Mouse (Mus musculus): ENCODE measurements around the gene Cpeb1.

The Cpeb1 gene

DNA sequence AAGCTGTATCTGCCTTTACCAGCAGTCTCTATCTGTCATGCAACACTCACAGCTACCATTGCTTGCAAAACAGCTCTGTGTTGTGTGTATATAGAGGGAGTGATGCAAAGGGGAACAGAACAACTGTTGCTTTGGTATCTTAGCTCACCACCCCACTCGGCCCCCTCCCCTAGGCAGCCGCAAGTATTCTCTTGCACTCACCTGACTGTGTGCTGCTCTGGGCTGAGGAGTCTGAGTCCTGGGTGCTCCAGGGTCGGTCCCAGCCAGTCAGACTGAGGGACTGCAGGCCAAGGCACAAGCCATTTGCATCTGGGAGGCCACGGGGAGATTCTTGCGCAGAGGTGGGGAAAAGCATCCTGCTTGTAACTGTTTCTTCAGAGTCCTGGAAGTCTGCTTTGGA lies 83.5 kb downstream of the Cpeb1 start:
- no peak for DNase-seq (ENCODE audit: low spot score)

DNA sequence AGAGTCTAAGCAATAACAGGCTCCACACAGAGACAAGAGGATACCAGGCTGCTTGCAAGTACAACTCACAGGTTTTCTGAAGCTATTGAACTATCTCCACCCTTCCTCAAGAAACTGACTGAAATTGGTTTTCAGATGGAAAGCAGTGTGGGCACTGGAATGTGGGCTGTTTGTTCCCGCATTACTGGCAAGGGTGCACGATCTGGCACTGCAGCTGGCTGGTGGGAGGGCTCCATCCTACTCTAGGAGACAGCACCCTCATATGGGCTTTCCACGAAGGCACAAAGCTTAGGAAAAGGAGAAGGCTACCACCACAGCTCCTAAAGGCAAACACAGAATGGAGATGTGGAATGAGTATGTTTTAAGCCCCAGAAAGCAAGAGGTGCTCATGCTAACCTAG lies 85.5 kb downstream of the Cpeb1 start:
- DNase-seq (ENCODE audit: low spot score): no peak

GRCm38 (mm10) chr7:81367946-81368345 lies 87.3 kb downstream of the Cpeb1 start:
- no peak for DNase-seq (ENCODE audit: low spot score)

DNA sequence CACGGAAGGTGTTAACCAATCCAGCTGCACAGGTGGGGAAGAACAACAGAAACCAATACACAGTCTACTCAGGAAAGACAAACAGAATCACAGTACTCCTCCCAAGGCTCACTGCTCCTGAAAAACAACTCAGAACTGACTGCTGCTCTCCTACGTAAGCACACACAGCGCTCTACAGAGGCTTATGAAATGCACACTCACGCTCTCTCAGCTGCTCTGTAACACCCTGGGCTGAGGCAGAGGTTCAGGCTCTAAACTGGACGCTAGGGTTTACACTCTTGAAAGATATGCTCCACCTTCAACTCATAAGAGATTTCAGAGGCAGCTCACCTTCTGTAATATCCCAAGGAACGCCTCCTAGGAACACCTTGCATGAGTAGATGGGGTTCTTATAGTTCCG lies 98.3 kb downstream of the Cpeb1 start:
- no peak for DNase-seq (ENCODE audit: low spot score)

GRCm38 (mm10) chr7:81356360-81356759 lies 98.9 kb downstream of the Cpeb1 start:
- no peak for DNase-seq (ENCODE audit: low spot score)

DNA sequence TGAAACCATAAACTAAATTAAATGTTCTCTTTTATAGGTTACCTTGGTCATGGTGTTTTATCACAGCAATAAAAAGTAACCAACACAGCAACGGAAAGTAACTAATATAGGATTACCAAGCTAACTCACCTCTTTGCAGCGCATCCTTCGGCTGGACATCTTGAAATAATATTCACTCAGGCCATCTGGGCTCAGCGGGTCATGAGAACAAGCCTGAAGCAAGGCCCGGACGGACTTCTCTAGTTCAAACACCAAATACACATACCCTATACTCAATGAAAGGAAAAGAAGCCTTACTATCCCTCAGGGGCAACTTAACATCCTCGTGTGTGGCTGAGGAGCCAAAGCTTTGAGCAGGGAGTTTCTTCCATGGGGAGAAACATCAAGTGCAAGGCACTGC lies 99.5 kb downstream of the Cpeb1 start:
- DNase-seq (ENCODE audit: low spot score): no peak

DNA sequence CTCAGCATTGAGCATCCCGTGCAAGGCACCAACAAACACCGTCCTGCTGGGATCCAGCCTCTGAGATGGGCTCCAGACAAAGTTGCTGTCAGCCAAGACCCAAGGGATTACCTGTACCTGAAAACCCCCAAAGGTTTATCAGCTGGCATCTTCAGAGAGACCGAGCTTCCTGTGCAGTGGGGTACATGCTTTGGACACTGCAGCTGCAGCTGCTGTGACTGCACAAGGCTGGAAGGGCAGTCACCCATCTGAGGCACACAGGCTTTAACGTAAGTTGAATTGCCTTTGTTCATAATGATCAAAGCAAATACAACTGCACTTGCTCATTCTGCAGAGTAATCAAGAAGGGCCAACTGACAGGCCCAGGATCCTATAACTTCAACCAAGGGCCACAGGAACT lies 103.4 kb downstream of the Cpeb1 start:
- no peak for DNase-seq (ENCODE audit: low spot score)

DNA sequence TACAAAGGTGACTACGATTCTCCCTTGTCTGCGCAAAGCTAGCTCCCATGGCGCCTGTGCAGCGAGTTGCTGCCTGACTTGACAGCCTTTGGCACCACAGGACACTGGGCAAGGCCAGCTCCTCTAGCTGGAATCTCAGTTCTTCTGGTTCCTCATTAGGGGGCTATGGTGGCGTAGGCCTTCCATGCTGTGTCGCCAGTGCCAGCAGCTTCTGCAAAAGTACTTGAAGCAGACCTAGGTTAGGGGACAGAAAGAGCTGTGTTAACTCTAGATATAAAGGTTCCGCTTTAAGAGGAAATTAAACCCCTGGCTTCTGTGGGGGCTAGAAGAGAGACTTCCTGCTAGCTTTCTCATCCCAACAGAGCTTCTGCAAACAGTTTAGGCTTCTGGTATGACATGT lies 107.1 kb downstream of the Cpeb1 start:
- no peak for DNase-seq (ENCODE audit: low spot score)

DNA sequence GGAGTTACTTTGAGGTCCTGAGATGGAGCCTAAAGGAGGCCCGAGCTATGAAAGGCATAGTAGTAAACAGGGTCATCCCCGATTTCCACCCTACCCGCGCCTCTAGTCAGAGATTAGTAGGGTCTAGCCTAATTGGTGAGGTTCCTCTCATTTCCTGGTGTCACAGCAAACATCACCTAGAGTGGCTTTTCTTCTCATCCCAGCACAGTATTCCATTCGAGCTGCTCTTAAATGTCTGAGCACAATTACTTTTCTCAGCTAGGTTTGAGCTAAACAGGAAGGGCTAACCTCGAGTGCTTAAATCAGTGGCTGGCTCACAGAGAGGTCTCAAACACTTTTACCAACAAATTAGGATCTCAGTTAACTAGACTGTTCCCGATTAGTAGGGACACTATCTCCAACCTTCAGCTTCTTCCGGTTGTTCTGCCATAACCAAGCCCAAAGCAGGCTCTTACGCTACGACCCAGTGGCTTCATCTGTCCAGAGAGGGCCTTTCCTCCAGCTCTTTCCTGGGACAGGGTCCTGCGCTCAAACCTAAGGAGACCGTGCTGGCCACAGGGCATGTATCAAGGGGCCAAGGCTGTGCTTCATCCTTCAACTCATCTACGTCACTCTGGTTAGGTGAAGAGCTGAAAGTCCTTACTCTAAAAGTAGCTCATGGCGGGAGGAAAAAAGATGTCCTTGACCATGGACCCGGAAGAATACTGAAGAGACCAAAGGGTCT lies 109.7 kb downstream of the Cpeb1 start:
- DNase-seq (ENCODE audit: low spot score): no peak

GRCm38 (mm10) chr7:81344544-81345446 lies 110.5 kb downstream of the Cpeb1 start, which contains the start of gene Rps17:
Rps17 (minus strand) TSS chr7:81345254.
- peak; percentile 96 for DNase-seq (ENCODE audit: low spot score)

- DNase-seq (ENCODE audit: low spot score): no peak
Observed at GRCm38 (mm10) chr7:81343831-81344230, 111.4 kb downstream of the Cpeb1 start.

DNA sequence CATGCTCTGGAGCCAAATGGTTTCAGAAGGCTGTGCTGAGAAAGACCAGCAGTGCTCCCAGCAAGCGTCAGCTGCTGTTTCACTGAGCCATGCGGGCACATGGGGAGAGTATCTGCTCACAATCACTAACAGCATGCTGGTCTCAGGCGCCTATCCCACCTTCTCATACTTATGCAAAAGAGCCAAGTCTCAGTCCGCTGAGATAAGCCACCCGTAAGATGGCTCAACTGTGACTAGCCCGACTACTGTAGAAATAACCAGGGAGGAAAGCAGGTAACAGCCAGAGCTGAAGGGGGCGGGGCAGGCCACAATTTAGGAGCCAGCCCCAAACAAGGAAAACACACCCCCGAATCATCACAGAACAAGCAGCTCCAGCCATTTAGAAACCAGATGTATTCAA lies 111.9 kb downstream of the Cpeb1 start:
- no peak for DNase-seq (ENCODE audit: low spot score)

DNA sequence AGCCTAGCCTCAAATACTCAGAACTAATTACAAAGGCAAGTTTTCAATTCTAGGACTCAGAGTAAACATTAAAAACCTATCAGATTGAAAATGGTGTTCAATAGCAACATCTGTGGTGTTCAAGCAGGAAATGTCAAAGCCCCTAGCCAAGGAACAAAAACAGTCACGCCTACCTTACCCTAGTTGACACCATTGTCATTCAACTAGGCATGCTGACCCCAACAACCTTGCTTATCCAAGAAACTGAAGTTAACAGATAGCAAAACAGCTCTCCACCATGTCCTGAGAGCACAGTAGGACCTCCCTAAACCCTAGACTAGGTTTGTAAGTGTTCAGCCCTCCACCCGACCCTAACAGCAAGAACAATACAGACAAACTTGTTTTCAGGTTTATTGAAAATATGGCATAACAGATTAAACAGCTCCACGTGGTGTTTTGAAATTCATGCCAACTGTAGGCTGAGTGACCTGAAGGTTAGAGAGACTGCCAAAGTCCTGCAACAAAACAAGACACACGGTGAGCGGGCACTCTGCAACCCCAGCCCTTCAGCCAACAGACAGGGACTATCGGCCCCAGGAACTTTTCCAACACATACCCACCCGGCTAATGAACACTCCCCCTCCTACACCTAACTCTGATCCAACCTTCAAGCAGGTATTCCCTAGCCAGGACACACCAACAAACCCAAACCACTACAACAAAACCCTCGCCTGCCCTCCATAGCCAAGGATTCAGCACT lies 112.7 kb downstream of the Cpeb1 start:
- DNase-seq (ENCODE audit: low spot score): no peak

DNA sequence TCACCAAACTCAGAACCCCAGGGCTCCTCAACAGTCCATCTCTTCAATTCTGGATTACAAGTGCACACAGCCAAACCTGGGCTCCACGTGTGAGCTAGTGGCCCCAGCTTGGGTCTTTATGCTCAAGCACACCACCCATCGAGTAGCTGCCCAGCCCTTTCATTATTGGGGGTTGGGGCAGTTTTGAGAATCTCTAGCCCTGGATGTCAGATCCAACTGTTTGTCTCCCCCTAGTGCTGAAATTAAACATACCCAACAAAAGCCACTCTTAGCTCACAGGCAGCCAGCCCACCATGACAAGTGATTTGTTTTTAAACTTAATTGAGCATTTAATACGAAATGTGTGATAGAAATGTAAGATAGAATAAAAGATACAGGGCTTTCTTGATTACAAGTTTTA lies 113.7 kb downstream of the Cpeb1 start:
- DNase-seq (ENCODE audit: low spot score): peak; percentile 75

- DNase-seq (ENCODE audit: low spot score): peak; percentile 71
Observed at GRCm38 (mm10) chr7:81339783-81340182, 115.5 kb downstream of the Cpeb1 start.

- DNase-seq (ENCODE audit: low spot score): no peak
Observed at GRCm38 (mm10) chr7:81338522-81338873, 116.8 kb downstream of the Cpeb1 start.

GRCm38 (mm10) chr7:81337785-81338521 lies 117.3 kb downstream of the Cpeb1 start:
- no peak for DNase-seq (ENCODE audit: low spot score)

DNA sequence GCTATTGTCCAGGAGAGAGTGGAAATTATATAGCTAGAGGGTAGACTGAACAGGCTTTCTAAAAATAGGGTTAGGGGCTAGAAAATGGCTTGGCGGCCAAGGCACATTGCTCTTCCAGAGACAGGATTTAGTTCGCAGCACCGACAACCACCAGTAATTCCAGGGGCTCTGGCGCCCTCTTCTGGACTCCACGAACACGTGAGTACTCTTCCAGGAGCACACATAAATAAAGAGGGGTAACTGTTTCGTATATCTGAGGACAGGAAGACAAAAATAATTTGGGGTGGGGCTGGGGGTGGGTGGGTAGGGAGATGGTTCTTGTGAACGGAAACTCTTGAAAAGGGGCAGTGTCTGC lies 118.9 kb downstream of the Cpeb1 start:
- DNase-seq (ENCODE audit: low spot score): peak; percentile 79

DNA sequence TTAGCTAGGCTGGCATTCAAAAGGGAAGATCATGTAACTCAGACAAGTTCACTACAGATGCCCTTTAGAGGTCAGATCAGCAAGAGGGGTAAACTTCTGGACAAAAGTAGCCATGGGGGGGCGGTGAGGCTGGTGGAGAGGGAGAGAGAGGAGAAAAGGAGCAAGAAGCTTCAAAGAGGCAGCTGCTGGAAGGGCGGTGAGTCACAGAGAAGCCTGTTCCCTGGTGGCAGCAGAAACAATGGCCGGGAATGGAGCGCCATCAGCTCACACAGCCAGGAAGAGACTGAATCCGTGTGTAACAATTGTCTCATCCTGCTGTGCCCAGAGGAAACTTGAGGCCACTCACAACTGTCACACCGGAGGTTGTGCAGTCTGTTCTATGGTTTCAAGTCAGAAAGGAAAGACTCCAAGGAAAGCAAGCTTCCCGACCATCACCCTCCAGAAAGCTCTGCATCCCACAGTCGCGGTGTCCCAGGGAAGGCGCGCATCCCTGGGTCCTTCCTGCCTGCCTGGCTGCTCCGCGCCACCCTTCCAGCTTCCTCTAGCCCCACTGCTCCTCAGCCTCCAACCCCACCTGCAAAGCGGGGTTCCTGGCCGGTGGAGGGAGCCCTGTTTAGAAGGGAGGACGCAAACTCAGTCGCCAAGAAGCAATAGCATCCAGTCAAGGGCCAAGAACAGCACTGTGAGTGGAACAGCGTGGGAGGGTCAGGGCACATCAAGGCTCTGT lies 119.4 kb downstream of the Cpeb1 start:
- DNase-seq (ENCODE audit: low spot score): peak; percentile 55

- DNase-seq (ENCODE audit: low spot score): no peak
Observed at GRCm38 (mm10) chr7:81331851-81332250, 123.4 kb downstream of the Cpeb1 start.

DNA sequence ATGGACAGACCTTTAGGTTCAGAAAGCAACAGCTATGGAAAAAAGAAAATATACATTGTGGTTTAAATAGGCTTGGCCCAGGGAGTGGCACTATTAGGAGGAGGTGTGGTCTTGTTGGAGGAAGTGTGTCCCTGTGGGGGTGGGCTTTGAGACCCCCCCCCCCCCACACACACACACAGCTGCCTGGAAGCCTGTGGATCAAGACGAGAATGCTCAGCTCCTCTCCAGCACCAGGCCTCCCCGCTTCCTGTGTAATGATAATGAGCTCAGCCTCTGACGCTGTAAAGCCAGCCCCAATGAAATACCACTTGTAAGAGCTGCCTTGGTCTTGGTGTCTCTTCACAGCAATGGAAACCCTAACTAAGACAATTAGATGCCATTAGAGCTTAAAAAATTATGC lies 124.5 kb downstream of the Cpeb1 start:
- no peak for DNase-seq (ENCODE audit: low spot score)

Data from retina, embryonic 14.5 days (tissue).